Mouse (Mus musculus) kidney, postnatal 25 days (tissue): Measurements from ENCODE around the gene Nln.

Source experiments
- DNase-seq, 2 experiments: peaks; one replicate each; pipeline ENCODE4 v3.0.0; 2021; ENCODE audit warnings: mixed read lengths in 2 of 2

Nln gene

DNA sequence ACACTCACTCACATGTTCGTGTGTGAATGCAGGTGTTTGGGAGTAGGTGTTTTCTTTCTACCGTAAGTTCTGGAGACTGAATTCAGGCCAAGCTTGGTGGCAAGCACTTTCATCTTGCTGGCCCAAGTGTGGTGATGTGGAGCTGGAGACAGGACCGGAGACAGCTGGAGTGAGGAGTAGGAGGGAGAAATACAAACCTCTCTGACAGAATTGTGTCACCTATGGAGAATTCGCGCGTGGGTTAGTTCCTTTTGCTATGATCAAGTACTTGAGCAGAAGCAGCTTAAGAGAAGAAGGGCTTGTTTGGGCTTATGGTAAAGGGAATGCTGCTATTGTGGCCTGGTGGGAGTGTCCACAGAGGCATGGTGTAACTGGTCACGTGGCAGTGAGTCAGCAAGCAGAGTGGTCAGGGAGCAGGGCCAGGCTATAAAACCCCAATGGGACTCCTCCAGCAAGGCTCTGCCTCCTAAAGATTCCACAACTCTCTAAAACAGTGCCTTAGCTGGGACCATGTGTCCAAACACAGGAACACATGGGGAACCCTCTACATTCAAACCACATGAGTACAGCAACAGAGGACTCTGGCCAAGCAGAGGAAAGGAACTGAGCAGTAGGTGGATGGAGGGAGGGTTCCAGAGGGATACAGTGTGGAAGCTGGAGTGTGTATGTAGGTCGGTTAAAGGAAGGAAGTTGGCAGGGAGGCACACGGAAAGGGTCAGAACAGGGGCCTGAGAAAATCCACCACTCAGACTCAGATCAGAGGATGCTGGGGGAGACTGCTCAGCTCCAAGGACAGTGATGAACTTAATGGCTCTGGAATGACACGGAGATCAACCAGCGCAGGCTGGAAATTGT lies 14.7 kb downstream of the Nln start:
- DNase-seq: peak in 1 of 2 experiments; percentile 36

DNA sequence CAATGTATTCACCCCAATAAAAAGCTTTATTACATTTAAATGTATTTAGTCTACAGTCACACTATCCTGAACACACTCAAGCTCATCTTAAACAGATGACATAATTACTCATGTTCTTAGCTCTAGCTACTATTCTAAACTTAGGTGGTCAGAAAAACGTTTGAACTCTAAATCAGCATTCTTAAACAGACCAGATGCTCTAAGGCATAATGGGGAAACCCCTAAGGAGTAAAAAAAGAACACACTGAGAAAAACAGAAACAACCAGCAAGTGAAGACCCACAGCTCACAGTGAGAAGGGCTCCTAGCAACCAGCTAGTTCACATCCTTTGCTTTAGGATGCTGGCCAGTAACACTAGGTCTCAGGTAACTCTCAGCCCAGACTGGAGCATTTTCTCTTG lies 17.7 kb downstream of the Nln start:
- no peak for DNase-seq

DNA sequence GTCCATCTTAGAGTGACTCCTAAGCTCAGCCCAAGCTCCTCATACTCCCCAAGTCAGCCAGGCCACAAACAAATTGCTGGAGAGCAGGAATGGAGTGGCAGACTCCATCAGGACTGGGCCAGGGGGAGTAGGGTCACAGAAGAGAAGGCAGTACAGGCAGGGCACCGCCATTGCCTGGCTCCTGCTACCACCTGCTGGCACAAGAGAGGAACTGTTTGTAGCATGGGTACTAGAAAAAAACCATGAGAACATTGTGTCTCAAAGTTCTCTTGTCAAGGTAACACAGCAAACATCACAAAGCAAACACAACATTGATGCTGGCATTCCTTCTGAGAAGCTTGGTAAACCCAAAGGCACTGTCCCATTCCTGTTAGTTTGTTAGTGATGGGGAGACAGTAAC lies 20.0 kb downstream of the Nln start:
- DNase-seq: peak; percentile 37 to 56

DNA sequence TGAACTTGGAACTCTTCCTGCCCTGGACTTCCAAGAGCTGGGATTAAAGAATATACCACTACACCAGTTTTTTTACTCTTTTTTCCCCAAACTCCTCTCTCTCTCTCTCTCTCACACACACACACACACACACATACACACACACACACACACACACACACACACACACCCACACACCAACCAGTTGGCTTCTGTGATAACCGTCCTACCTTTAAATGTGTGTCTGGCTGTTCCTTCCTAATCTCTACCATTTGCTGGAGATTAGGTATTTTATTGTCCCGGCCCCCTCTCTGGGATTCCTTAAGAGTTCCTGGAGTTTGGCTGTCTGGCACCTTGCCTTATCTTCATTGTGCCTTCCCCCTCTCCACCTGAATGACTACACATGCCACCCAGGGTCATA lies 24.8 kb downstream of the Nln start:
- no peak for DNase-seq

DNA sequence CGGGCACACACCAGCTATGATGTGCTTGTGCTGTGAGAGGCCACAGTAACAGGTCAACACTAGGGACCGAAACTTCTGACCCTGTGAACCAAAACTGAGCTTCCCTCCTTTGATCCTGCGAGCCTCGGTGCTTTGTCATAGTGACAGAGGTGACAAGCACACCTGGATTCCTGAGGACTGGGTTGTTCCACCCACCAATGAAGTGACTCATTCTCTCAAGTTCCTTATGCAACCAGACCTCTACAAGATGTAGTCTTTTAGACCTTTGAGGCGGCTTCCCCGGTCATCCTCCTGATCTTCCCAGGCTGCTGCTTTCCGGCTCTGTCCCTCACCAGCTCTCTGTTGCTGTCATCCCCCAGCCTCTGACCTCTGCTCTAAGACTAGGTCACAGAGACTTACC lies 26.9 kb downstream of the Nln start:
- no peak for DNase-seq

DNA sequence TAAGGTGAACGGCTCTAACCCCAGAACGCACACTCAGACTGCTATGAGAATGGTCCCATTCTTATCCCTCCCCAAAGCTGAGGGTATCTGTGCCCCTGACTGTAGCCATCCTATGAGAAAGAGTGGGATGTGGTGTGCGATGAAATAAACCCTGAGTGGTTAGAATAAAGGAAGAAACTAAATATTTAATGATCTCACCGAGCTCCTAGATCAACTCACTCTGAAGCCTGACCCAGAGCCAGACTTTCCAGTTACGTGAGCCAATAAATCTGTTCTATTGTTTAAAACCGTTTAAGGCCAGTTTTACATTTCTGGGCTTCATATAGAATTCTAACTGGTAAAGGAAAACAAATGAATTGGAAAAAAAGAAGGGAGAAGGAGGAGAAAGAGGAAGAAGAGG lies 32.4 kb downstream of the Nln start:
- DNase-seq: no peak

DNA sequence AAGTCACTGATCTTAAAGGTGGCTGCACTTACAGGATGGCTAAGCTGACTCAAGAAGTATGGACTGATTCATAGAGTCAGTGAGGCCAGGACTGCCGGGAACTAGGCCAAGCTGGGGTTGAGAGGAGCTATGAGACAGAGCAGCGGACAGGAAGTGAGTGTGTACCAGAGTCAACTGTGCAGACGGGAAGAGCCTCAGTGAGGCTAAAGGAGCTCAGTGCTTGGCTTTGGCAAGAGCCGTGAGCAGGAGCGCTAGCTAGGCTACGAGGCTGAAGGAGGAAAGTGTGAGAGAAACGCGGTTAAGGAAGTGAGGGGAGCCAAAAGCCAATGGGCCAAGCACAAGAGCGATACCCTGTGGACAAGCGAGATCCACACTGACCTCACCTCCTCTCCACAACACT lies 34.7 kb downstream of the Nln start:
- DNase-seq: peak; percentile 77

DNA sequence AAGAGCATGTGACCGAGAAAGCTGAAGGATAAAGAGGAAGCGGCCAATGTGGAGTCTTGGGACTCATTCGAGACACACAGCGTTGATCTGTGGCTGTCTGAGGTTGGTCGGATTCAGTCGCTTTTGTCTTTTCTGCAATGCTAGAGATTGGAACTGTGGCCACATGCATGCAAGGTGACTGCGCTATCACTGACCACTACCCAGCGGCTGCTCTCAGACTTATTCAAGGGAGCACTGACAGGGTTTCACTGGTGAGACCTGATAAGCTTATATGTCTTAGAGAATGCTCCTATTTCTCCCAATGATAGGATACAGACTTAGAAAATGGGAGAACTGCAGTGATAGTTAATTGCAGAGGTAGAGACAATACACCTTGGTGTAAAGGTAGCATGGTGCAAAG lies 35.2 kb downstream of the Nln start:
- DNase-seq: no peak

DNA sequence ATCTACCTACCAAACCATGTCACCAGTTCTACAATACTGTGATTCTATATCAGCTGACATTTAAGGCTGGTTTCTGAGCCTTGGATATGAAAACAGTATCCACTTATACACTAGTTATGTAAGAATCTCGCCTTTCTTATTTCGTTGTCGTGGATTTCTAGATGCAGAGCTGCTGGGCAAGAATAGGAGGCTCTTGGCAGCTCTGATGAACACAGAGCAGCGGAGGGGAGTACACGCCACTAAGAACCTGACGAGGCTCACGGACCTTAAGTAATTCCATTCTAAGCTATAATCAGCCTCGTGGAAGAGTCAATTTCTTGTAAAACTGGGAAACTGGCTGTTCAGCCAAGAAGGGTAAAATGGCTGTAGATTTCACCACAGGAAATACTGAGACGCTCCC lies 37.1 kb downstream of the Nln start:
- no peak for DNase-seq

DNA sequence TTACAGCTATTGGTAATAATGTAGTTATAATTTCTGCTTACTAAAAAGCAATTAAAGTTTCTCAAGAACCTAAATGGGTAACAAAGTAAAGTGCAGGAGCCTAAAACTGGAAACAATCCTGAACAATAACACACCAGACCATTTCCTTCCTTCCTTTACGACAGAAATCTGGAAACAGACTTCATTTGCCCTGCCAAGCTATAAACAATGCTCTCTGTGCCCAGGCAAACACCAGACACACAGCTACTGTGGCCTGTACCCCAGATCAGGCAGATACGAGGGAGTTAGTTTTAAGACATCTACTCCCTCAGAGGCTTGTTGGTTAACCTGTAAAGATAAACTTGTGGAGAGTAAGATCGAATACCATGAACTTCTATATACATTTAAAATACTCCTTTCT lies 38.7 kb downstream of the Nln start:
- DNase-seq: no peak

DNA sequence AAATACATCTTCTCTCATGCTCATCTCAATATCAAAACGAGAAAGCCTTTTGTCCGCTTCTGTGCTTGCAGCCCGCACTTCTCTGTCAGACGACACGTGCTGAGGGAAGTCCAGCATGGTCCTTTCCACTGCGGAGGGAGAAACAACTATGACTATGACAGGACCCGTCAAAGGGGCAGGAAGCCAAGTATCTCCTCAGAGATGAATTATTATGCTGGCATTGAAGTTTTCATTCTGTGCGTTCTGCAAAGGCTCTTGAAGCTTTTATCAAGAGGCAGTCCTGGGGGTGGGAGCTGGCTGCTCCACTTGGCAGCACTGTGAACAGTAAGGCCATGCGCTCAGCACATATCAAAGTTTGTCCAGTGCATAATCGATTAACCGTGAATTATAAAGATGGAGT lies 40.2 kb downstream of the Nln start:
- DNase-seq: peak in 1 of 2 experiments; percentile 10

DNA sequence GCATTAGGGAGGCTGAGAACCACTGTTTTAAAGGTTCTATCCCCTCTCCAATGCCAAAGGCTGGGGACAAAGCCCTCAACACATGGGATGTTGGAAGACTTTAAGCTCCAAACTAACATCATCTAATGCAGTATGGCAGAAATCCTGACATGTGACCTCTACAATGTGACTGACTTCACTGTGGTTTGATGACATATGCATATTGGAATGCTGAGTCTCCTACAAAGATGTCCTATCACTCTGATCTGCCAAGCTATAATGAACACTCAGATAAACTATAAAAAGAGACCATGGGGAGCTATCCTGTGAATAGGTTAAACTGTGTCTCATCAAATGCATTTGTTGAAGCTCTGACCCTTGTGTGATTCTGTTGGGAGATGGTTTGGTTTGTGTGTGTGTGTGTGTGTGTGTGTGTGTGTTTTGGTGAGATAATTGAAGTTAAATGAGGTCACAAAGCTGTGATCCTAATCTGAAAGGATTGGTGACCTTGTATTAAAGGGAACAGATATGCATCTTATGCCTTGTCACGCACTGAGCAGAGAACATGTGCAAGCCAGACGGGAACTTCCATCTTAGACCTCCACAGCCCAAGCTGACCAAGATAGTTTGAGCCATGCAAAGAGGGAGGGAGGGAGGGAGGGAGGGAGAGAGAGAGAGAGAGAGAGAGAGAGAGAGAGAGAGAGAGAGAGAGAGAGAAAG lies 43.6 kb downstream of the Nln start:
- DNase-seq: no peak

DNA sequence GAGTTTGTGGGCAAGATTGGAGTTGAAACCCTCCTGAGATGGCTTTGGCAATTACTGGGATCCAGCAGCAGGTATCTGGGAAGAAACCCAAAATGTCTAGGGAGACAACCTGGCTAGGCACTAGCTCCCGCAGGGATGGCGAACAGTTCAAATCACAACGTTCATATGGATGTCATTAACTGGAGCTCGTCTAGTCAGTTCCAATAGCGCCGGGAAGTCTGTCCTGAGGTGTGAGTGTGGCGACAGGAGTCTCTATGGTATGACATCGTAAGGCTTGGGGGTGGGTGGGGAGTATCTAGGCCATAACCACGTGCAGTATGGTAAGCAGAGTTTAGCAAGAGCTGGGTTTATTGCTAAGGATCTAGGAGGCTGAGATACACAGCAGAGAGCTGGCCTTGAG lies 46.4 kb downstream of the Nln start:
- no peak for DNase-seq

DNA sequence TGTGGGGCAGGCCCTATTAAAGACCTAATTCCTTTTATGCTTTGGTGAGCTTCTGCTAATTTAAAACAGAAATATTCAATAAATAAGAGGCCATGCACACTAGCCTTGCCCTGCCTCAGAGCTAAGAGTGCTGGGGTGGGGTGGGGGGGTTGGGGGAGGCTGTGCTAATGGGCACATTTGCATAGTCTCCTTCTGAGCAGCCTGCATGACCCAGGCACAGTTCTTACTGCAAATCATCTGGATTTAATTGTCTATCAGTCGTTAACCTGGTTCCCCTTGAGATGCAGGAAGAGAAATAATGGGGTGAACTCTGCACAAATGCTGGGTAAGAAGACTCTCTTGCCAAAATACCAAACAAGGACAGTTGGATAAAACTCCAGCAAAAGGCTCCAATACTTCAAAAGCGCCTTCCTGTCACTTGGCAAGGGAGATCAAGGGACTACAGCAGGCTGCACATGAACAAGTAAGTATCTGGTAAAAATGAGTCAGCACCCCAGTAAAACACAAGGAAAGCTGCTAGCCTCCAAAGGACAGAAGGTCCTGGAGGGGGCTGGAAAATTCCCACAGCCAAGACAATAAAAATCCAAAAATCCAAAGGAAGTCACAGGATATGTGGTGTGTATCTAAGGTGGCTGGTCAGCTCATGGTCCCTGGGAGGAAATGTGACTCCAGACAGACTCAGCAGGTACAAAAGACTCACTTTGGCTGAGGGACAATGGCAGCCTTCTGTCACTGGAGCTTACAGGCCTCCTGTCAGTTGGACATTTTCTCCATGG lies 47.3 kb downstream of the Nln start:
- no peak for DNase-seq

DNA sequence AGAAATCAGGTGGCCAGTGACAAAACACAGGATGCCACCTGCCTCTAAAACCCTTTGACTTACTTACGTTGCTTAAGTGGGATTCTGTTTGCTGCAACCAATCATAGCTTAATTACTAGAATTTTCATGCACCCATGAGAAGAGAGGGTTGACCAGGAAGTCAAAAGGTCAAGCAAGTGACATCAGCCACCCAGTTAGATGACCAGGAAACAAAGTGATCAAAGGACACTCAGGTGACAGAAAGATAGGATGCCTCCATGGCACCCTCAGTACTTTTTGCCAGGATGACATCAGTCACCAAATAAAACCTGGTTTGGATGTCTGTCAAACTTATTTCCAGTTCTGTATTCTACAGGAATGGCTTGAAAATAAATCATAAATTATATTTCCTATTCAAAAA lies 49.2 kb downstream of the Nln start:
- DNase-seq: no peak

DNA sequence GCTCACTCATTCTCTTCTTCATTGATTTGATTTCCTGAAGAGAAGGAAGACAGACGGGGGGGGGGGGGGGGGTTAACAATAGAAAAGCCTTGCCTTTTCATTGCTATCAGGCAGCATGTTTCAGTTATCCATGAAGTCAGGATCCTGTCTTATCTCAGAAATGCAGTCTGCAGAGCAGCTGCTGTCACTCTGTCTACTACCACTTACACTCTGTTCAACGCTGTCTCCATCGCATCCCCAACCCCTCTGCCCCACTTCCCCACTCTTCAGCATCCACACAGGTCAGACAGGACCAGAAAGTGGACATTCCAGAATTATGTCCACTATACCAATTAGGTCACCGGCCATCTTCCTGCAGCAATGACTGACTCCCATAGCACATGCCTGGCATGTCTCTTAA lies 49.9 kb downstream of the Nln start:
- DNase-seq: no peak

DNA sequence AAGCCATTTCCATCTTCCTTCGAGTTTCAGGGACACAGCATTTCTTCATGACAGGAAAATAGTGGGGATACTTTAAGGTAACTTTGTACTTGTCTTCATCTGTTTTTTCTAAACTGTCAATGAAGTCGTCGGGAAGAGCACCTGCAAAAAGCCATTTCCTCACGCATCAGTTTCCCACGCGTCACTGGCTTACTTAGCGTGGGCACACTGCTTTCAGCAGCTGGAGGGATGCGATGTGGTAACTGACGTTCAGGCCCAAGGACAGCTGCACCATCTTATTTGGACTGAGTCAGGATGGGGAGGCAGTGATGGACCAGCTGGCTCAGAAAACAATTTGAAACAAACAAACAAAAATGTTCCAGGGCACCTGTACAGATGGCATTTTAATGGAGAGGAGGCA lies 50.7 kb downstream of the Nln start:
- no peak for DNase-seq

DNA sequence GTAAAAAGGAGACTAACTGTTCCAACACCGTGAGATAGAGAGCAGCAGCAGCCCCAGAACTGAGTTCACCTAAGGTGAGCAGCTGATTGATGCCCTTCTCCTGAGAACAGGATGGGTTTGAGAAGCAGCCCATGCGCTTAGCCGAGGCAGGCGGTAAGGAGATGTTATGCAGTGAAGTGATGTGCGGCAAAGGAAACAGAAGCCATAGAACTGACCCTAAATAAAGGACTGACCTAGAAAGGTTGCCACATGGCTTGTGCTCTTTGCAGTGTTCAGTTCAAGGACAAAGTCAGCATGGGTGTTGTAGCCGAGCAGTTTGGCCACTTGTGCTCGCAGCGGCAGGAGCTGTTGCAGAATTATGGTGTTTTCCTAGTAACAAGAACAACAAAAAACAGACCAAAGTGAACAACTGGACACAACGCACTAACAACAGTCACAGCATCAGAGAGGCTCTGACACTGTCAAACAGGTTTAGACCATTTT lies 57.1 kb downstream of the Nln start:
- DNase-seq: no peak

DNA sequence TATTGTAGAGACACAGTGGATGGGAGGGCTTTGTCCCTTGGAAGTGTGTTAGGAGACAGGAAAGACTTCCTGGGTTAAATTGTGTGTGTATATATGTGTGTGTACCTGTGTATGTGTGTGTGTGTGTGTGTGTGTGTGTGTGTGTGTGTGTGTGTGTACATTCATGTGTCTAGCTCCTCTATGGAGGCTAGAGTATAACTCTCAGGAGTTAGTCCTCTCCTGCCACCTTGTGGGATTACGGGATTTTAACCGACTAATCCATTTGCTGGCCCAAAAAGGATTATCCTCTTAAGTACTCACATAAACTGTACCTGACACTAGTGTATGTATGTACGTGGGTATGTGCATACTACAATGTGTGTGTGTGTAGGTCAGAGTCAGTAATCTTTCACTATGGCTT lies 60.6 kb downstream of the Nln start:
- DNase-seq: peak in 1 of 2 experiments; percentile 71

DNA sequence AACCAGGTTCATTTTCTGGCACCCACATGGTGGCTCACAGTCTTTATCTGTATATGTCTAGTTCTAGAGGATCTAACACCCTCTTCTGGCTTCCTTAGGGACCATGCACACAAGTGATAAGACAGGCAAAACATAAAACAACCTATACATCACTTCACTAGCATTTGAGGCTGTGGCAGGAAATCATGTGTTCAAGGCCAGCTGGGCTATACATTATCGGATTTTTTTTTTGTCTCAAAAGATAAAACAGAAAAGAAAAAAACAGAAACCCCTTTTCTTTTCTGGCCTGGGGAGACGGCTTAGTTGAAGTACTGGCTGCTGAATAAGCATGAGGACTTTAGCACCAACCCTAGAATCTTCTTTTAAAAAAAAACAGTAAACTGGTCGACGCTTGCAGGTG lies 64.3 kb downstream of the Nln start:
- no peak for DNase-seq

DNA sequence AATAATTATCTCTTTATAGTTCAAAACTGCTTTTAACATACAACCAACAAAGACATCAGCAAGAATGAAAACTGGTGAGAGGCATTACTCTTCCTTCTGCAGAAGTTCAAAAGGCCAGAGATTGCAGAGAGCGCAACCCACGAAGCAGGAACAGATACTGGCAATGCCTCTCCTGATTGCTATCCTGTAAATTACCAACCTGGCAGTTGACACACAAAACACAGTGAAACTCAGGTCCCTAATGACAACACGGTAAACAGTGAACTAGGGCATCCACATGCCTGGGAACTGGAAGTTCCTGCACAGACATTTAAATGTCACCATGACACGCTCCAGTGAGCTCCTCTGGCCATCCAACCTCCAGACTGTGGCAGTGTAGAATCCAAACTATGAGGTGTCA lies 65.1 kb downstream of the Nln start:
- DNase-seq: no peak

DNA sequence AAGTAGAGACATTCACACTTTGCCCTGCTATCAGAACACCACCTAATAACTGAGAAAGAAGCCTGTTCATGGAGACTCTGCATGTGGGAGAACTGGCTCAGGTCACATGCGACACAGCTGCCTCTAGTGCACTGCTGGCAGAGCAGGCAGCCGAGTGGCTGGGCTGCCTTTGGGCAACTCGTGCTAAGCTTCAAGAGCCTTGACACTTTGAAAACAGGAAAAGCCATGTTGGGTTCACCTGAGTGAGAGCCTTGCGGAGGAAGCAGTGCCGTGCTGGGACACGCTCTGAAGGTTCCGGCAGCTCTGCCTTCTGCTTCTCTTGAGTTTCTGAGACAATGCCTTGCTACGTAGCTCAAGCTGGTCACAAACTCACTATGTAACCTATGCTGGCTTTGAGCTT lies 66.7 kb downstream of the Nln start:
- peak in 1 of 2 experiments; percentile 53 for DNase-seq

DNA sequence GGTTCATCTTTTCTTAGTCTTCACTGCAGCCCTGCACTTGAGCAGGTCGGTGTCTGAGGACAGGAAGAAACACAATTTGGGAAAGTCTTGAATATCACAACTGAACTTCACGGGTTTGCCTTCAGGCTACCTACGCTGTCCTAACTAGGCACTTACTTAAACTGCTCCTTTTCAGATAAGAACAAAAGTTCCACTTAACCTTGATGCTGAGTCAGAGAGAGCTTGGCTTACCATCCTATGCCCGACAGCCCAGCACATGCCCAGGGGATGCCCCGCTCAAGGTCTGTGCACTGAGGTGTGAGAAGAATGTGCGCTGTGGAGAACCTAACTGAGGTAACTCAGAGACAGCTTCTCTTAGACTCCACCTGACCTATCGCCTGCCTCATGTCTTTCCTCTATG lies 67.9 kb downstream of the Nln start:
- peak; percentile 50 to 80 for DNase-seq

DNA sequence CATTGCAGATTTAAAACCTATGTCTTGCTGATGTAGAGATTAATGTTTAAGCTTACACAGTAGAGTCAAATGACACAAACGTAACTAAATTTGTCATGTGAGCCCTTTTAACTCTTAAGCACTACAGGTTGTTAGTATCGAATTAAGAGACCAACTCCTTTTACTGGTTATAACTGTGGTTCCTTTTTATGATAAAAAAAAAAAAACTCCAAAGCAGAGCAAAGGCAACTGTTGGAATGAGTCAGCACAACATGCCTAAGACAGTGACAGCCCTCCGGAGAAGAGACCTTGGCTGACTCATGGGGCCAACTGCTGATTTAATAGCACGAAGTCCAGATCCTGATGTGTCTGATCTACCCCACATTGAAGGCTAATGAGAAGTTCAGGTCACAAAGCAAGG lies 68.5 kb downstream of the Nln start:
- DNase-seq: peak in 1 of 2 experiments; percentile 53
